Mouse (Mus musculus): Measurements from ENCODE around the gene Gm10799.

DNA sequence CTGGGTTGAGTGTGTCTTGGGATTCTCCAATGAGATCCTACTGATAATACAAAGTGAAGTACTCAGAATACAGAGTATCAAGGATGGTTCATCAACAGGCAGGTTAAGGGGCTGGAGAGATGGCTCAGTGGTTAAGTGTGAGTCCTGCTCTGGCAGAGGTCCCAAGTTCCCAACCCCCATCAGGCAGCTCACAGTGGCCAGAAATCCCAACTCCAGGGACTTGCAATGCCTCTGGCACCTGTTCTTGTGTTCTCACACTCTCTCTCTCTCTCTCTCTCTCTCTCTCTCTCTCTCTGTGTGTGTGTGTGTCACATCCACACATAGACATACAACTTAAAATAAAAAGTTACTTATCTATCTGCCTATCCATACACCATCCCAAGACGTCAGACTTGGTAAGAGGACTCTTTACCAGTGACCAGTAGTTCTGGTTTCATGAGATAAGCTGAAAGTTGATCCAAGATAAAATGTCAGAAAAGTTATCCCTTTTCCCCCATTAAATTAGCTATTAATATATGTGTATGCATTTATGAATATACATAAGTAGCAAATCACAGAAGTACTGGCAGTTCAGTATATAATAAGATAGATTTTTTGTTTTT, 23.8 kb downstream of the Gm10799 start:
- no peak for TF ChIP-seq CTCF (IDR thresholded peaks at IDR 0.05; ENCODE audit: low read depth, low read length)
- no peak for TF ChIP-seq POLR2A (IDR thresholded peaks at IDR 0.05; ENCODE audit: extremely low read depth, insufficient read depth, low read length)
